Mouse (Mus musculus) liver, postnatal 0 days (tissue): ENCODE results near the gene Ctdsp1.

ENCODE experiments used
- CTCF ChIP-seq: sonication (generic); IDR thresholded peaks from 2 replicates; pipeline ENCODE4 v1.5.1; 2016; ENCODE audit warnings: antibody characterized with exemption, low read depth
- EP300 ChIP-seq: IDR thresholded peaks from 2 replicates; pipeline ENCODE4 v1.6.1; 2016; ENCODE audit warnings: antibody characterized with exemption, low read depth, mild to moderate bottlenecking

- TF ChIP-seq CTCF (no peak), EP300 (no peak)
These were observed 14.9 kb upstream of the Ctdsp1 start for GRCm38 (mm10) chr1:74376396-74376795.
